ENCODE assay signal across 8 mouse cellular contexts in genomic region chr17:28875316-28875715, GRCm38 (mm10). TPM values are rescaled to one million over a fixed set of nuclear protein-coding genes. Genes with fewer than 3 reads are reported as not detected.
A peak's percentile ranks its signal among the peaks of the same experiment; 100 is the strongest.
DNase-seq lines count a peak whose midpoint lies in the region; ATAC-seq lines count a peak whose summit lies in the region.

No protein-coding gene starts in this region.

- H3K9ac ChIP-seq in heart, embryonic 12.5 days = no peak overlapping the region

- 34% methylated on average over 8 of the region's 8 CpGs for WGBS in heart, embryonic 12.5 days

- no peaks in the 10 kb centered on the region; the same call in 1 of the 2 replicates for H3K4me1 ChIP-seq in brown adipose tissue, adult 24 weeks (ENCODE audit: control insufficient read depth, insufficient read depth, insufficient read length, low read length)
- peaks cover 15% of the 10 kb centered on the region for H3K4me1 ChIP-seq in heart, embryonic 12.5 days (replicated peaks)

- H3K4me3 ChIP-seq in brown adipose tissue, adult 24 weeks (ENCODE audit: insufficient read depth, low read depth, low read length) = no peak overlapping the region
- H3K4me3 ChIP-seq in heart, embryonic 12.5 days = no peak overlapping the region

- DNase-seq in layer of hippocampus, adult 11-12 months (ENCODE audit: low spot score) = peak; percentile 70
- DNase-seq in layer of hippocampus, adult 9-10 months (ENCODE audit: low spot score) = no peak
- DNase-seq in layer of hippocampus, adult 8-10 months (ENCODE audit: low spot score in 2 of 2) = peak; percentile 68
- peak; percentile 65 for DNase-seq in lung, postnatal 14 days
- no peak for DNase-seq in spleen, postnatal 10 days (ENCODE audit: low spot score in 2 of 2)

- H3K27me3 ChIP-seq in heart, embryonic 12.5 days (replicated peaks) = peaks cover 12% of the 10 kb centered on the region; the same call in 1 of the 2 replicates

- 0 out of 2 replicates have a peak overlapping the region, but pooled peaks have one; percentile 1 for H3K4me2 ChIP-seq in heart, embryonic 12.5 days

- no peaks in the 10 kb centered on the region for H3K36me3 ChIP-seq in heart, embryonic 12.5 days

- ATAC-seq in heart, embryonic 12.5 days (ENCODE audit: insufficient number of reproducible peaks, low FRiP score) = 0 out of 2 replicates have a peak, but pooled peaks have one; percentile 52
- no peak for ATAC-seq in erythroid progenitor cell, adult 5-6 weeks (replicated peaks; ENCODE audit: low FRiP score, poor library complexity, severe bottlenecking)

- H3K27ac ChIP-seq in brown adipose tissue, adult 24 weeks (replicated peaks; ENCODE audit: low read depth, low read length) = peak overlapping the region; percentile 46; the same call in 1 of the 2 replicates
- H3K27ac ChIP-seq in heart, embryonic 12.5 days (ENCODE audit: poor library complexity, severe bottlenecking) = peak overlapping the region; percentile 37; the same call in 1 of the 2 replicates

- H3K9me3 ChIP-seq in heart, embryonic 12.5 days (replicated peaks) = no peaks in the 10 kb centered on the region

RNA-seq across cellular contexts. Expression of gene Pnpla1, which starts 17.1 kb away (rescaled TPM):
- not detected in 2 replicates for polyA plus RNA-seq in brown adipose tissue, adult 24 weeks (2012; ENCODE audit: insufficient read depth, insufficient read length, missing spikeins)
- 0.05 TPM in 1 of 2 replicates, not detected in the other for polyA plus RNA-seq in heart, embryonic 12.5 days (2016; fragmentation: Nextera tagmentation; extraction: Ambion mirVana)
- total RNA-seq in layer of hippocampus, adult 8-10 months (2022) = under 1 TPM; 0.43 to 0.84 (median 0.70) TPM
- total RNA-seq in erythroid progenitor cell, adult 5-6 weeks (2015; ENCODE audit: low replicate concordance) = 2.2 TPM in 1 of 2 replicates, not detected in the other
- total RNA-seq in erythroid progenitor cell, adult 5-6 weeks (2017; ENCODE audit: low replicate concordance) = not detected in 2 replicates

RNA-seq across cellular contexts. Expression of gene 4930539E08Rik, which starts 39.8 kb away (rescaled TPM):
- not detected in 2 replicates for polyA plus RNA-seq in brown adipose tissue, adult 24 weeks (2012; ENCODE audit: insufficient read depth, insufficient read length, missing spikeins)
- 0.04 and 0.06 TPM in 2 replicates for polyA plus RNA-seq in heart, embryonic 12.5 days (2016; fragmentation: Nextera tagmentation; extraction: Ambion mirVana)
- total RNA-seq in layer of hippocampus, adult 8-10 months (2022) = 1 to 10 TPM; 3.2 to 6.4 (median 4.9) TPM
- not detected in 2 replicates for total RNA-seq in erythroid progenitor cell, adult 5-6 weeks (2015; ENCODE audit: low replicate concordance)
- total RNA-seq in erythroid progenitor cell, adult 5-6 weeks (2017; ENCODE audit: low replicate concordance) = not detected in 2 replicates

Comparison
In these comparisons a context has a peak if more than half of its experiments do, and no peak if none do; other contexts are left out.
1. DNase-seq: peak in layer of hippocampus, adult 11-12 months (single experiment), layer of hippocampus, adult 8-10 months (2 of 2) and lung, postnatal 14 days (single experiment); none in layer of hippocampus, adult 9-10 months (single experiment) and spleen, postnatal 10 days (0 of 2).
2. RNA of gene 4930539E08Rik, which starts 39.8 kb away (total RNA-seq): 3.2 to 6.4 TPM in layer of hippocampus, adult 8-10 months; not detected in erythroid progenitor cell, adult 5-6 weeks; every median in the first group is over 4 times any median in the second.